Comparison of ENCODE assay signal across 16 mouse cellular contexts in the genomic region with DNA sequence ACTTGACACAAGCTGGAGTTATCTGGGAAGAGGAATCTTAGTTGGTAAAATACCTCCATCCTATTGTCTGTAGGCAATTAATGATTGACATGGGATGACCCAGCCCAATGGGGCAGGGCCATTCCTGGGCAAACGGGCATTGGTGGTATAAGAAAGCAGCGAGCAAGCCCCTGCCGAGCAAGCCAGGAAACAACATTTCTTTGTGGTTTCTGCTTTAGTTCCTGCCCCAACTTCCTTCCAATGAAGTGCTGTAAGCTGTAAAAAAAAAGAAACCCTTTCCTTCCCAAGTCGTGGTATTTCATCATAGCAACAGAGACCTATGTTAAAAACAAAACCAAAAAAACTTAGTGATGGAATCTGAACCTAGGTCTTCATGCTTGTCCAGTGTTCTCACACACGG. TPM values are rescaled to one million over a fixed set of nuclear protein-coding genes. Genes with fewer than 3 reads are reported as not detected.
DNase-seq lines count a peak whose midpoint lies in the region; ATAC-seq and TF ChIP-seq lines count a peak whose summit lies in the region.
"Had no signal": no experiment of that assay in that cellular context is flagged by ENCODE, and none has a peak within 500 bp of the region (broad histone marks: within the 10 kb centered on the region; RNA-seq: fewer than 3 reads in every experiment).

No protein-coding gene starts in this region.

- ATAC-seq in lung, embryonic 14.5 days (ENCODE audit: insufficient read depth), result no peak
- ATAC-seq in granulocyte monocyte progenitor cell, adult 5-6 weeks (replicated peaks; ENCODE audit: poor library complexity, severe bottlenecking), result peak; percentile 82
- no peak for ATAC-seq in liver, postnatal 0 days
- ATAC-seq in erythroid progenitor cell, adult 5-6 weeks (replicated peaks; ENCODE audit: low FRiP score, poor library complexity, severe bottlenecking), result no peak
- ATAC-seq in intestine, embryonic 16.5 days, result no peak

- H3K9me3 ChIP-seq in lung, embryonic 14.5 days (ENCODE audit: low read depth, low read length), result no peaks in the 10 kb centered on the region
- no peaks in the 10 kb centered on the region for H3K9me3 ChIP-seq in liver, postnatal 0 days (ENCODE audit: low read length)
- no peaks in the 10 kb centered on the region for H3K9me3 ChIP-seq in intestine, embryonic 16.5 days (ENCODE audit: control insufficient read depth, low read length)
- H3K9me3 ChIP-seq: embryonic facial prominence, embryonic 10.5 days; forebrain, embryonic 10.5 days; limb, embryonic 15.5 days; midbrain, embryonic 12.5 days; neural tube, embryonic 13.5 days had no signal

- H3K36me3 ChIP-seq in lung, embryonic 14.5 days (ENCODE audit: insufficient read depth), result no peaks in the 10 kb centered on the region
- H3K36me3 ChIP-seq in liver, postnatal 0 days (replicated peaks; ENCODE audit: insufficient read depth, low read length), result no peaks in the 10 kb centered on the region
- no peaks in the 10 kb centered on the region for H3K36me3 ChIP-seq in intestine, embryonic 16.5 days (ENCODE audit: control insufficient read depth, insufficient read depth, low read length)
- H3K36me3 ChIP-seq: embryonic facial prominence, embryonic 10.5 days; forebrain, embryonic 10.5 days; limb, embryonic 15.5 days; midbrain, embryonic 12.5 days; neural tube, embryonic 13.5 days had no signal

- no peak for TF ChIP-seq CTCF in lung, embryonic 14.5 days (IDR thresholded peaks at IDR 0.05; ENCODE audit: low read depth)
- no peak for TF ChIP-seq CTCF in liver, postnatal 0 days (IDR thresholded peaks at IDR 0.05; ENCODE audit: low read depth)

- H3K27ac ChIP-seq in lung, embryonic 14.5 days (ENCODE audit: low read depth), result no peak overlapping the region
- H3K27ac ChIP-seq in liver, postnatal 0 days (ENCODE audit: low read depth), result peak overlapping the region; percentile 44
- no peak overlapping the region for H3K27ac ChIP-seq in intestine, embryonic 16.5 days (ENCODE audit: low read length)
- H3K27ac ChIP-seq: embryonic facial prominence, embryonic 10.5 days; forebrain, embryonic 10.5 days; limb, embryonic 15.5 days; midbrain, embryonic 12.5 days; neural tube, embryonic 13.5 days had no signal

- no peak overlapping the region for H3K4me3 ChIP-seq in lung, embryonic 14.5 days (ENCODE audit: low read depth, low read length)
- H3K4me3 ChIP-seq in liver, postnatal 0 days (ENCODE audit: low read depth, low read length), result no peak overlapping the region
- no peak overlapping the region for H3K4me3 ChIP-seq in intestine, embryonic 16.5 days (ENCODE audit: low read length)
- H3K4me3 ChIP-seq: embryonic facial prominence, embryonic 10.5 days; forebrain, embryonic 10.5 days; midbrain, embryonic 12.5 days; neural tube, embryonic 13.5 days had no signal

- no peak overlapping the region for H3K9ac ChIP-seq in lung, embryonic 14.5 days
- no peak overlapping the region for H3K9ac ChIP-seq in liver, postnatal 0 days (replicated peaks)
- H3K9ac ChIP-seq in intestine, embryonic 16.5 days (ENCODE audit: low read depth, low read length), result no peak overlapping the region
- H3K9ac ChIP-seq: limb, embryonic 15.5 days; midbrain, embryonic 12.5 days; neural tube, embryonic 13.5 days had no signal

- TF ChIP-seq EP300 in liver, postnatal 0 days (IDR thresholded peaks at IDR 0.05; ENCODE audit: low read depth), result no peak

- DNase-seq in lung, embryonic 14.5 days, result peak; percentile 22
- DNase-seq in lung, postnatal 14 days, result no peak
- no peak for DNase-seq in liver, postnatal 0 days
- DNase-seq in thymus, postnatal 14 days, result peak; percentile 43
- no peak for DNase-seq in kidney, adult 18-20 months
- DNase-seq: adrenal gland, adult 8-10 months; cerebellum, adult 18-20 months; kidney, postnatal 14 days had no signal

- no peaks in the 10 kb centered on the region for H3K4me1 ChIP-seq in lung, embryonic 14.5 days (ENCODE audit: insufficient read depth)
- H3K4me1 ChIP-seq in liver, postnatal 0 days (ENCODE audit: insufficient read depth), result peaks cover 13% of the 10 kb centered on the region
- peaks cover 4% of the 10 kb centered on the region for H3K4me1 ChIP-seq in intestine, embryonic 16.5 days (ENCODE audit: control insufficient read depth, insufficient read depth, low read length)
- H3K4me1 ChIP-seq: midbrain, embryonic 12.5 days had no signal

- 52% methylated on average over 5 of the region's 5 CpGs for WGBS in lung, embryonic 14.5 days
- 24% methylated on average over 5 of the region's 5 CpGs for WGBS in liver, postnatal 0 days (ENCODE audit: insufficient replicate concordance)
- 68% methylated on average over 5 of the region's 5 CpGs for WGBS in intestine, embryonic 16.5 days

- no peaks in the 10 kb centered on the region for H3K27me3 ChIP-seq in lung, embryonic 14.5 days (ENCODE audit: insufficient read depth, low read length)
- no peaks in the 10 kb centered on the region for H3K27me3 ChIP-seq in liver, postnatal 0 days (ENCODE audit: insufficient read depth, low read length)
- no peaks in the 10 kb centered on the region for H3K27me3 ChIP-seq in intestine, embryonic 16.5 days (replicated peaks; ENCODE audit: control insufficient read depth, insufficient read depth, low read length)
- H3K27me3 ChIP-seq: neural tube, embryonic 13.5 days had no signal

- no peak overlapping the region for H3K4me2 ChIP-seq in lung, embryonic 14.5 days
- H3K4me2 ChIP-seq in liver, postnatal 0 days (ENCODE audit: low read depth, low read length), result peak overlapping the region; percentile 55
- no peak overlapping the region for H3K4me2 ChIP-seq in intestine, embryonic 16.5 days (ENCODE audit: low read depth, low read length)

RNA-seq across cellular contexts. Expression of a gene that starts 32.2 kb away (rescaled TPM):
- polyA plus RNA-seq in lung, embryonic 14.5 days (2014; fragmentation: Nextera tagmentation; extraction: Ambion mirVana), result 23.6 and 23.8 TPM in 2 replicates
- total RNA-seq in granulocyte monocyte progenitor cell, adult 5-6 weeks (2014; fragmentation: Nextera tagmentation), result 43.5 and 60.4 TPM in 2 replicates
- 33.8 and 45.6 TPM in 2 replicates for total RNA-seq in granulocyte monocyte progenitor cell, adult 5-6 weeks (2017)
- 7.4 and 7.8 TPM in 2 replicates for polyA plus RNA-seq in liver, postnatal 0 days (2015; fragmentation: Nextera tagmentation; extraction: Ambion mirVana)
- 5.4 and 11.7 TPM in 2 replicates for total RNA-seq in erythroid progenitor cell, adult 5-6 weeks (2015; ENCODE audit: low replicate concordance)
- 7.2 and 13.8 TPM in 2 replicates for total RNA-seq in erythroid progenitor cell, adult 5-6 weeks (2017; ENCODE audit: low replicate concordance)
- 19.7 and 23.6 TPM in 2 replicates for polyA plus RNA-seq in intestine, embryonic 16.5 days (2015; fragmentation: Nextera tagmentation; extraction: Ambion mirVana)

RNA-seq across cellular contexts. Expression of a gene that starts 47.8 kb away (rescaled TPM):
- polyA plus RNA-seq in lung, embryonic 14.5 days (2014; fragmentation: Nextera tagmentation; extraction: Ambion mirVana), result 3.4 and 3.5 TPM in 2 replicates
- total RNA-seq in granulocyte monocyte progenitor cell, adult 5-6 weeks (2014; fragmentation: Nextera tagmentation), result 8.7 and 15.1 TPM in 2 replicates
- 6.2 and 7.8 TPM in 2 replicates for total RNA-seq in granulocyte monocyte progenitor cell, adult 5-6 weeks (2017)
- polyA plus RNA-seq in liver, postnatal 0 days (2015; fragmentation: Nextera tagmentation; extraction: Ambion mirVana), result 3.8 and 4.2 TPM in 2 replicates
- 1.1 and 1.7 TPM in 2 replicates for total RNA-seq in erythroid progenitor cell, adult 5-6 weeks (2015; ENCODE audit: low replicate concordance)
- total RNA-seq in erythroid progenitor cell, adult 5-6 weeks (2017; ENCODE audit: low replicate concordance), result 1.7 and 2.6 TPM in 2 replicates
- polyA plus RNA-seq in intestine, embryonic 16.5 days (2015; fragmentation: Nextera tagmentation; extraction: Ambion mirVana), result 3.1 and 3.3 TPM in 2 replicates

Comparison
In these comparisons a context has a peak if more than half of its experiments do, and no peak if none do; other contexts are left out.
1. DNase-seq: peak in lung, embryonic 14.5 days (single experiment) and thymus, postnatal 14 days (single experiment); none in lung, postnatal 14 days (single experiment), liver, postnatal 0 days (single experiment) and kidney, adult 18-20 months (single experiment).